Mouse (Mus musculus): ENCODE results near the gene Rabep1. TPM values are rescaled to one million over a fixed set of nuclear protein-coding genes. Genes with fewer than 3 reads are reported as not detected.
A peak's percentile ranks its signal among the peaks of the same experiment; 100 is the strongest.
"Not testable (repeated sequence)": the region's sequence is repeated elsewhere in the genome, so short reads cannot be mapped to it uniquely, and the experiment has no call there.

Gene Rabep1
- polyA plus RNA-seq, 1 experiment from 2014 or later: 37.5 TPM

DNA sequence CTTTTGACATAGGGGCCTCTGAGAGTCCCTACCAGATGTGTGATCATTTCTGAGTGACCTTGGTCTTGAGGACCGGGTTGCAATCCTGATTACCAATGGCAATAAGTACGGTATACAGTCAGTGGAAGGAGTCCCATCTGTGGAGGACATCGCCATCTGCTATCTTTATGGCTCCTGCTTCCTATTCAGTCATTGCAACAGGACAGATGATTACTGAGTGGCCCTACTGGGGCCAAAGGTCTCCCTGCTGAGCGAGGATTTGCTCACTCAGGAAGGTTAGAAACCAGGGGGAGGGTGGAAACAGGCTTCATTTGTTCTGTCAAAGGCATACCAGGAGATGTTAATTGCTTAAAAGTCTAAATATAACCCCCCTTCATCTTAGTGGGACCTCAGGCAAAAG is 1.6 kb upstream of the Rabep1 start:
- TF ChIP-seq CTCF (IDR thresholded peaks at IDR 0.05; ENCODE audit: low read depth): no peak
- Histone ChIP-seq H3K4me1 (replicated peaks; ENCODE audit: insufficient read depth, low read length) (peaks cover 14% of the 10 kb centered on the region), H3K27ac (no peak overlapping the region), H3K4me3 (replicated peaks; ENCODE audit: low read depth, low read length) (no peak overlapping the region), H3K4me2 (ENCODE audit: low read length) (no peak overlapping the region), H3K9ac (ENCODE audit: low read depth, low read length) (no peak overlapping the region), H3K27me3 (ENCODE audit: insufficient read depth, low read length) (no peaks in the 10 kb centered on the region), H3K9me3 (replicated peaks; ENCODE audit: low read length) (no peaks in the 10 kb centered on the region), H3K36me3 (ENCODE audit: insufficient read depth, low read length) (no peaks in the 10 kb centered on the region)
- WGBS: 59% methylated on average over 4 of the region's 4 CpGs
- DNase-seq (ENCODE audit: low spot score): no peak
- no peak for ATAC-seq (replicated peaks; ENCODE audit: low FRiP score, low read depth)

DNA sequence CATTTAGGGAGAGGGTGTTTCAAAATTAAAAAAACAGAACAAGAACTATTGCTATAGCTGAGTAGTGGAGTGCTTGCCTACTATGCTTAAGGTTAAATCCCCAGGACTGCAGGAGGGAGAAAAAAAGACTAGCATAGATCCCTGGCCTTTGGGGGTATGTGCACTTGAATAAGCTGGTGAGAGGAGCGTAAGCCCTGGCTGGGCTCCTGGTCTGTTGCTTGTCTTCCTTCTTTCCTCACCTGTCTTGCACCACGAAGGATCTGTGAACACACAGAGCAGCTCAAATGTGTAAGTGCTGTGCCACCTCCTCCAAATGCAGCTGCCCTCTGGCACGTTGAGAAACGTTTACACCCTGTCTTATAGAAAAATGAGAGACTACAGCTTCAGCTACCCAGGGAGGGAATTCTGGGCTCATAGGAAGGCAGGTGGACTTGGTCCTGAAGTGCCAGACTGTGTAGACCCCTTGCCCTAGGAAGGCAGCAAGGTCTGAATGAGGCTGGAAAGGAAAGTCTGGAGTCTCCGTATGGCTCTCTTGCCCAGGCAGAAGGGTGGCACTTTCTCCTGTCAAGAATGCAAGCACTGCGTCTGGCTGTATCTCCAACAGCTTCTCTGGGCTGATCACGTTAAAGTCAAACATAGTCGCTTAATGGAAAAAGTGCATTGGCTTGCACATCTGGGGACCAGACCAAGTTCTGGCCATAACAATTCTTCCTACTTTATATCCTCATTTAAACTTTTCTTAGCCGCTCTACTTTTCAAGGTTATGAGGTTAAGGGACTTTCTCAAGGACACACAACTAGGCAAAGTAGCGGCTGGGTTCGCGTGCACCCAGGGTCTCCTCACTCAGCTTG is 652 bp upstream of the Rabep1 start:
- Histone ChIP-seq H3K27ac (no peak overlapping the region), H3K4me3 (replicated peaks; ENCODE audit: low read depth, low read length) (peak overlapping the region; percentile 75), H3K4me1 (replicated peaks; ENCODE audit: insufficient read depth, low read length) (peaks cover 14% of the 10 kb centered on the region), H3K9ac (ENCODE audit: low read depth, low read length) (peak overlapping the region; percentile 82; the same call in 1 of the 2 replicates), H3K4me2 (ENCODE audit: low read length) (peak overlapping the region; percentile 85), H3K27me3 (ENCODE audit: insufficient read depth, low read length) (no peaks in the 10 kb centered on the region), H3K36me3 (ENCODE audit: insufficient read depth, low read length) (no peaks in the 10 kb centered on the region), H3K9me3 (replicated peaks; ENCODE audit: low read length) (no peaks in the 10 kb centered on the region)
- WGBS: 16% methylated on average over 12 of the region's 12 CpGs
- no peak for TF ChIP-seq CTCF (IDR thresholded peaks at IDR 0.05; ENCODE audit: low read depth)
- DNase-seq (ENCODE audit: low spot score): no peak
- ATAC-seq (replicated peaks; ENCODE audit: low FRiP score, low read depth): peak; percentile 12; the same call in 1 of the 2 replicates

DNA sequence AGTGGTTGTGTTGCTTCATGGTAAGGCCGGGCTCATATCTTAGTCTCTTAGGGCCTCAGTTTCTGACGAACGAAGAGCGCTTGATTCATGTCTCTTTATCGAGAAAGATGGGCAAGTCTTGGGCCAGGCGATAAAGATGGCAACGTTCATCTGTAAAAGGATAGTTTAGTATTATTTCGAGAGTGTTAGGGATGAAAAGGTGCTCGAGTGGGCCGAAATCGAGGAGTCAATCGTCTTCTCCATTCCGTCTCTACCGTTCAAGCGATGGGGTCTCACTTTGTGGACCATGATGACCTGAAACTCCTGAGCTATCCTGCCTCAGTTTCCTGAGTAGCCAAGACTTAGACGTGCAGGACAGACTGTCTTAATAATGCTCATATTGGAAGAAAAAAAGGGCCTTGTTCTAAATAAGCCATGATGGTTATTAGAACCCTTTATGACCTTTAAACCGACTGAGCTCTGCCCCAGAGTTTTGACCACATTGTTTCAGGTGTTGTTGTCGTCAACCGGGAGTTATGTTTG is 940 bp downstream of the Rabep1 start:
- Histone ChIP-seq H3K36me3 (ENCODE audit: insufficient read depth, low read length) (no peaks in the 10 kb centered on the region), H3K4me2 (ENCODE audit: low read length) (peak overlapping the region; percentile 85), H3K4me3 (replicated peaks; ENCODE audit: low read depth, low read length) (peak overlapping the region; percentile 75), H3K9ac (ENCODE audit: low read depth, low read length) (peak overlapping the region; percentile 82), H3K27me3 (ENCODE audit: insufficient read depth, low read length) (no peaks in the 10 kb centered on the region), H3K27ac (peak overlapping the region; percentile 86; the same call in 1 of the 2 replicates), H3K9me3 (replicated peaks; ENCODE audit: low read length) (no peaks in the 10 kb centered on the region), H3K4me1 (replicated peaks; ENCODE audit: insufficient read depth, low read length) (peaks cover 14% of the 10 kb centered on the region)
- ATAC-seq (replicated peaks; ENCODE audit: low FRiP score, low read depth) (no peak), DNase-seq (ENCODE audit: low spot score) (no peak)
- TF ChIP-seq CTCF (IDR thresholded peaks at IDR 0.05; ENCODE audit: low read depth): no peak
- 4% methylated on average over 19 of the region's 19 CpGs for WGBS

DNA sequence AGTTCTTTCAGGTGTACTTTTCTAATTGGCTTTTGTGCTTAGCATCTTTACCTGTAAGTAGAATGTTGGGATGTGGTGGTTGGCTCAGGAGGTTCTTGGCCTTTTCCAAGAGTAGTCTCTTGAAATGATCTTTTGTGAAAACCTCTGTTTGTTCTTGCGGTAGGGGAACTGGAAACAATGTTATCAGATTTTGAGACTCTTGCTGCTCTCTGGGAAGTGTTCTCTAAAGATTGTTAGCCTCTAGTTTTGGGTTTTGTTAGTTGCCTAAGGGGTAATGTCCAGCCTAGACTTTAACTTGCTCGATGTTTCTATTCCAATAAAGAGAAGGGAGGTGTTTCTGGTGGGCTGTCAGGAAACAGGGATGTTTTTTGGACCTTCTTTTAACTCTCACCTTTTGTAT is 1.5 kb downstream of the Rabep1 start:
- Histone ChIP-seq H3K27ac (no peak overlapping the region), H3K9me3 (replicated peaks; ENCODE audit: low read length) (no peaks in the 10 kb centered on the region), H3K4me3 (replicated peaks; ENCODE audit: low read depth, low read length) (peak overlapping the region; percentile 75), H3K27me3 (ENCODE audit: insufficient read depth, low read length) (no peaks in the 10 kb centered on the region), H3K4me2 (ENCODE audit: low read length) (peak overlapping the region; percentile 85), H3K36me3 (ENCODE audit: insufficient read depth, low read length) (no peaks in the 10 kb centered on the region), H3K4me1 (replicated peaks; ENCODE audit: insufficient read depth, low read length) (peaks cover 14% of the 10 kb centered on the region), H3K9ac (ENCODE audit: low read depth, low read length) (no peak overlapping the region)
- TF ChIP-seq CTCF (IDR thresholded peaks at IDR 0.05; ENCODE audit: low read depth): no peak
- DNase-seq (ENCODE audit: low spot score) (no peak), ATAC-seq (replicated peaks; ENCODE audit: low FRiP score, low read depth) (no peak)
- 32% methylated on average over 2 of the region's 2 CpGs for WGBS

DNA sequence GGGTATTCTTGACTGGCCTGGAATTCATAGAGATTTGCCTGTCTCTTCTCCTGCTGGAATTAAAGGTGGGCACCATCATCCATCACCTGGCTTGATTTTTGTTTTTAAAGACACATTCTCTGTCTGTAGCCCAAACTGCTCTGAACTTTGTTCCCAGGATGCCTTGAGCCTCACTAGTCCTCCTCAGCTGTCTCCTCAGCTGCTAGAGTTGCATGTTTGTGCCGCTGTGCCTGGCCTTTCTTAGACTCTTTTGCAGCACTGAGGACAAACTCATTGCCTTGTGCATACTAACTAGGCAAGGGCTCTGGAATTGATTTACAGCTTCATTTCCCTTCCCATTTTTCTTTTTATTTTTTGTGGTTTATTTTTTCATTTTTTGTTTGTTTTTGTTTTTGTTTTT is 15.8 kb downstream of the Rabep1 start:
- H3K36me3 ChIP-seq (ENCODE audit: insufficient read depth, low read length): no peaks in the 10 kb centered on the region
- H3K9ac ChIP-seq (ENCODE audit: low read depth, low read length): no peak overlapping the region
- TF ChIP-seq CTCF (IDR thresholded peaks at IDR 0.05; ENCODE audit: low read depth): no peak
- no peak overlapping the region for H3K27ac ChIP-seq
- no peaks in the 10 kb centered on the region for H3K9me3 ChIP-seq (replicated peaks; ENCODE audit: low read length)
- H3K4me1 ChIP-seq (replicated peaks; ENCODE audit: insufficient read depth, low read length): no peaks in the 10 kb centered on the region
- no peaks in the 10 kb centered on the region for H3K27me3 ChIP-seq (ENCODE audit: insufficient read depth, low read length)
- ATAC-seq (replicated peaks; ENCODE audit: low FRiP score, low read depth): no peak
- H3K4me3 ChIP-seq (replicated peaks; ENCODE audit: low read depth, low read length): no peak overlapping the region
- 78% methylated on average over 1 of the region's 1 CpGs for WGBS
- DNase-seq (ENCODE audit: low spot score): no peak
- H3K4me2 ChIP-seq (ENCODE audit: low read length): no peak overlapping the region

DNA sequence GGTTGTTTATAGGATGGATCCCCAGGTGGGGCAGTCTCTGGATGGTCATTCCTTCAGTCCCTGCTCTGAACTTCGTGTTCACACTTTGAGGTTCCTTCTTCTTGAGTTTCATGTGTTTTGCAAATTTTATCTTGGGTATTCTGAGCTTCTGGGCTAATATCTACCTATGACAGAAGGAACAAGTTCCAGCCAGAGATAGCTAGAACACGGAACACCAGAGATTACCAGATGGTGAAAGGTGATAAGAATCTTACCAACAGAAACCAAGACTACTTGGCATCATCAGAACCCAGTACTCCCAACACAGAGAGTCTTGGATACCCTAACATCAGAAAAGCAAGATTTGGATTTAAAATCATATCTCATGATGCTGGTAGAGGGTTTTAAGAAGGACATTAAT is 18.6 kb downstream of the Rabep1 start:
- ATAC-seq (replicated peaks; ENCODE audit: low FRiP score, low read depth); H3K27me3 ChIP-seq (ENCODE audit: insufficient read depth, low read length); H3K36me3 ChIP-seq (ENCODE audit: insufficient read depth, low read length); H3K27ac ChIP-seq; H3K4me1 ChIP-seq (replicated peaks; ENCODE audit: insufficient read depth, low read length); H3K4me2 ChIP-seq (ENCODE audit: low read length); H3K4me3 ChIP-seq (replicated peaks; ENCODE audit: low read depth, low read length); H3K9me3 ChIP-seq (replicated peaks; ENCODE audit: low read length); H3K9ac ChIP-seq (ENCODE audit: low read depth, low read length); DNase-seq (ENCODE audit: low spot score): not testable (repeated sequence)
- WGBS: 84% methylated on average over 2 of the region's 2 CpGs

Measured in kidney, postnatal 0 days (tissue).